Mouse (Mus musculus) megakaryocyte progenitor cell, adult 5-6 weeks (primary cell): ENCODE measurements around the gene Il2. TPM values are rescaled to one million over a fixed set of nuclear protein-coding genes. Genes with fewer than 3 reads are reported as not detected.

ENCODE experiments used
- ATAC-seq: replicated peaks from 2 replicates; pipeline ENCODE4 v1.8.0; 2016; ENCODE audit warnings: mild to moderate bottlenecking, moderate TSS enrichment, inconsistent platforms; ENCODE audit not compliant: poor library complexity
- total RNA-seq, 2 experiments: library from RNA; stranded (forward) in 1 of 2; stranded (reverse) in 1 of 2; fragments of 157-497, 149-512 nt in 1 of 2; fragments of 200-1000 nt in 1 of 2; gene quantifications; 2 replicates each; pipeline versions ENCODE4 v1.2.3 to v1.2.4; 2015 to 2017

The Il2 gene
- total RNA-seq, 2 experiments from 2014 or later, result 0.12 to 0.81 TPM

- no peak for ATAC-seq
These were observed 52.5 kb downstream of the Il2 start for GRCm38 (mm10) chr3:37073211-37073610.

Other genes with a start within 250 kb of the Il2 start
- not detected in 2 replicates for gene Adad1, start 62.4 kb downstream of the Il2 start, total RNA-seq (2015)
- gene Adad1, start 62.4 kb downstream of the Il2 start, total RNA-seq (2017), result not detected in 2 replicates
- not detected in 2 replicates for gene Il21, start 106.7 kb upstream of the Il2 start, total RNA-seq (2015)
- not detected in 2 replicates for gene Il21, start 106.7 kb upstream of the Il2 start, total RNA-seq (2017)
- gene Bbs12, start 186.6 kb upstream of the Il2 start, total RNA-seq (2015), result 3.4 and 6.0 TPM in 2 replicates
- gene Bbs12, start 186.6 kb upstream of the Il2 start, total RNA-seq (2017), result 6.6 TPM in 2 replicates
- 3.8 and 5.2 TPM in 2 replicates for gene Cetn4, start 186.7 kb upstream of the Il2 start, total RNA-seq (2015)
- gene Cetn4, start 186.7 kb upstream of the Il2 start, total RNA-seq (2017), result 0.62 and 4.2 TPM in 2 replicates
- not detected in 2 replicates for gene Fgf2, start 222.4 kb upstream of the Il2 start, total RNA-seq (2015)
- gene Fgf2, start 222.4 kb upstream of the Il2 start, total RNA-seq (2017), result 0.10 and 0.21 TPM in 2 replicates